Mouse (Mus musculus): ENCODE measurements at regions not wholly inside any gene's neighbourhood (a gene's known extent, or its start where the extent isn't known, plus 50 kb on each side); places are given as distances from the start of the nearest gene placed in this dataset.
"Not testable (repeated sequence)": the region's sequence is repeated elsewhere in the genome, so short reads cannot be mapped to it uniquely, and the experiment has no call there.

DNA sequence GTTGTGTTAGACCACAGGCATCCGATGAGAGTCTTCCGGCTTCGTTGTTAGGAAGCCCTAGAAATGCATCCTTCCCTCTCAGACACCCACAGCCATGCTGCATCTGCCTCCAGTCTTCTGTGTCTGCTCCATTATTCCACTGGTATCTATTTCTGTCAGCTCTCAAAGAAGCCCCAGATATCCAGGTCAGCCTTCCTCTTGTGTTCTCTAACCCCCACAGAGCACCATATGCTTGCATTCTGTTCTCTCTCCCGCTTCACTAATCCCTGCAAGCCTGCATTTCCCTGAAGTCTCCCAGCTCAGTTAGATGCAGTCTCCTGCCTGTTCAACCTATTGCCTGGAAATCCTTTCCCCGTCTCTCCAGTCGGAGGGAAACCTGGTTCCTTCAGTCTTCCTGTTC is 53.6 kb upstream of the Wdfy3 start:
- no peak for DNase-seq (ENCODE audit: low read depth)

DNA sequence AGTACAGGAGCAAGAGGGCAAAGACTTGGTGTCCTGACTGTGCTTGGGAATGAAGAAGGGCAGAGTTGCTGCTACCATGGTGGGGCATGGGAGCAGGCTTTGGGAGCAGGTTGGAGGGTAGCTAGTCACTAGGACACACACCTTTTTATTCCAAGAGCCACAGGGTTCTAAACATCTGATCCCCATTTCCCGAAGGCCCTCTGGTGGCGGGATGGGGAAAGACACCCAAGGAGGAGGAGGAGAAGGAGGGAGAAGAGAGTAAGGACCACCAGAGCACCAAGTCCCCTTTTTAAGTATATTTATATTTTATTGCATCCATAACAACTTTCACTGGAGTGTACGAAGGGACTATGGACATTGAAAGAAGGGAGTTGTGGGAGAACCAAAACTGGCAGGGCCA is 57.0 kb upstream of the Wdfy3 start:
- DNase-seq (ENCODE audit: low read depth), result no peak

DNA sequence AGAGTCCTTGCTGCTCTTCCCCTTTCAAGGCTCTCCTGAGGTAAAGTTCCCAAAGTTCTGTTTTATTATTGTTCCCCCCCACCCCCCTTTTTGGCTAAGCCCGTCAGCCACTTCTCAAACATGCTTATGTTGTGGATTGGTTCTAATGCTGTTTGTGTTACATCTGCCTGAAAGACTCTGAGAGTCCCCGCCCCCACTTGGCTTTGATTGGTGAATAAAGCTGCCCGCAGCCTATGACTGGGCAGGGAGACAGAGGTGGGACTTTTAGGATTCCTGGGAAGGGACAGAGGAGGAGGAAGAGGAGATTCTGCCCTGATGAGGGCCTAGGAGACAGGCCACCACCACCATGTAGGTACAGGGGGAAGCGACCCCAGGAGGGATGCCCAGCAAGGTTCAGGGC is 78.3 kb upstream of the Wdfy3 start:
- no peak for DNase-seq (ENCODE audit: low read depth)

DNA sequence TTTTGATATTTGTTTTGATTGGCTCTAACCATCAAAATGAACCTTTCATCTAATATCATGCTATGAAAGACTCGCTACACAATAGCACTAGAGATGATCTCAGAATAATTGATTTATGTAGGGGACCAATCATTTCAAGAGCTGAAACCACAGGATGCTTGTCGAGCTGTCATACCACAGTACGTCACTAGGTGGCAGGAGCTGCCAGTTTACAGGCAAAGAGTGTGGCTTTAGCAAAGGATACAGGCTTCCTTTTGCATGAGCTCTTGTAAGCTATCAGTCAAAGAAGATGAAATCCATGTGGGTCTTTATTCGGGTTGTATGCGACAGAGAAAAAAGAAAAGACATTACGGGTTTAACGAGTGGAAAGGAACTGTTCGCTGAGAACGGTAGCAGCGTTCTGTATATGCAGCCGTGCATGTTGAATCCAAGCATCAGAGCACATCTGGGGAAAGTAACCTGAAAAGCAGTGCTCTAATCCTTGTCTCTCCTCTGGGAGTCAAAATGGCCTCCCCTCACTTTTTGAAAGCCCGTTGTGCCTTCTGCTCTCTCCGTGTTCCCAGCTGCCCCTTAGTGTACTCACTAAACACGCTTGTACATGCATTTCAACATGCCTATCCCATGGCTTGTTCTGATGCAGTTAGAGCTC is 79.9 kb upstream of the Wdfy3 start:
- peak; percentile 61 for DNase-seq (ENCODE audit: low read depth)

DNA sequence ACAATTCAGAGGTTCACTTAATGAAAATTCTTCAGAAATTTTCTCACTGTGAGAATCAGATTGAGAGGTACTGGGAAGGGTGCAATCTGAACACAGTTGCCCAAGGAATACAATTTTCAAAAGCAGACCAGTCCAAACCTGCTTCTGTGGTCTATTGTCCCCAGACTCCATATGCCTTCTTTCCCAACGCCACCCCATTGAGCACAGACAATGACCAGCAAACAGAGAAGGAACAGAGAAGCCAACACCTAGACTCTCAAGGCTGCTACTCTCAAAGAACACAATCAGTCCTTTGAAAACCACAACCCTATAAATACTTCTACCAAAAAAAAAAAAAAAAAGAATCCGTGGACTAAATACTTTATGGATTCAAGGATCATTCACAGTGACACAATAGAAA is 89.9 kb upstream of the Wdfy3 start:
- DNase-seq (ENCODE audit: low read depth), result no peak

DNA sequence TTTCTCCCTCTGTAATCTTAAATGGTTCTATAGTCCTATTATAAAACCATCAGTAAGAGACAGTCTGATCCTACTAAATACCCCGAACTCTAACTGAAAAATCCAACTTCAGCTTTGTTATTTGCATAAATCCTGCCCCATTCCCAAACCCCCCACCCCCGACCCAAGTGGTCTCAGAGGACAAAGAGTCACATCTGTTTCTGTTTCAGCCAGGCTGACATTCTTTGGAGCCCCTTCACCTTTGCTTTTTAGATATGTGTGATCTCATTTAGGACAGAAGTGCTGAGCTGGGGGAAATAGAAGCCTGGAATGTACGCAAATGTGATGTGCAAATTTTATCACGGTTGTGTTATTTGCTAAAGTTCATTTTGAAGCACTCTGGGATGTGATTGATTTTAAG is 98.3 kb upstream of the Wdfy3 start:
- DNase-seq (ENCODE audit: low read depth), result no peak

DNA sequence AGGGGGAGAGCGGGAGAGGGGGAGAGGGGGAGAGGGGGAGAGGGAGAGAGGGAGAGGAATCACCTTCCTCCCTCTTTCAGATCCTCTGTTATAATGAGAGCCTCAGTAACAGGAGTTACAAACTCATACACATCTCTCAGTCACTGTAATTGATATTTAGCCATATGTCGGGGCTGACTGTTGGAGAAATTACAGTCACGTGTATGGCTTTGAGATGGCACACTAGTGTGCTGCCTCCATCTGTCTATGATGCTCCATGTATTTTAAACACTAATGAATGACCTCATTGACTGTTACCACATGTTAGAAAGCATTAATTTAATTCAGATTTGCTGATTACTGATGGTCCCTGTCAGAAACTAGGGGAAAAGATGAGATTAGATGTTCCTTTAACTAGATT is 102.1 kb upstream of the Wdfy3 start:
- no peak for DNase-seq (ENCODE audit: low read depth)

DNA sequence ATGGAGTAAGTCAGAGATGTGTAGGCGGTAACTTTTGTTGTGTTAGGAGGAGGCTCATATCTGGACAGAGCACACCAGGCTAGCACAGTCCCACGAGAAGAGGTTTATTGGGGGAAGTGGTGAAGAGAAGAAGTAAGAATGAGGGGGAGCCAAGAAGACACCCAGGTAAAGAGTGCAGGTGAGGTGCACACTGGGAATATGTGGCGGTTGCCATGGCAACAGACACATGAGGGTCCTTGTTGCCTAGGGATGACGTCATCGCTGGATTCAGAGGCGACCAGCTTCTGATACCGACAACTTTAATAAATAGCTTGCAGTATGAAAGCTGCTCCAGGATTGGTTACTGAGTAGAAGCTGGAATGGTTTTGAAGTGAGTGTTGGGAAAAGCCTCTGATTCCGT is 110.5 kb upstream of the Wdfy3 start:
- no peak for DNase-seq (ENCODE audit: low read depth)

DNA sequence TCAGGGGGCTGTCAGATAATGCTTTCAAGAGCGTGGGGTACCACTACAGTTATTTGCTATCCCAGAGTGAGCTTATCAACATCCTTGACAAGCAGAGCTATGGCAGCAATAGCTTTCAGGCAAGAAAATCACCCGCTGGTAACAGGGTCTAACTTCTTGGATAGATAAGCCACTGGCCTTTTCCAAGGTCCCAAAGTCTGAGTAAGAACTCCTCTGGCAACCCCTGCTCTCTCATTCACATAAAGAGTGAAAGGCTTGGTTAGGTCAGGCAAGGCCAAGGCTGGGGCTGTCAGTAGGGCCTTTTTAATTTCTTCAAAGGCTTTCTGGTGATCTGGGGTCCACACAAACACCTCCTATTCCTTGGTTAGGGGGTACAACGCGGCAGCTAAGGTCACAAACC is 119.2 kb upstream of the Wdfy3 start:
- DNase-seq (ENCODE audit: low read depth), result not testable (repeated sequence)

DNA sequence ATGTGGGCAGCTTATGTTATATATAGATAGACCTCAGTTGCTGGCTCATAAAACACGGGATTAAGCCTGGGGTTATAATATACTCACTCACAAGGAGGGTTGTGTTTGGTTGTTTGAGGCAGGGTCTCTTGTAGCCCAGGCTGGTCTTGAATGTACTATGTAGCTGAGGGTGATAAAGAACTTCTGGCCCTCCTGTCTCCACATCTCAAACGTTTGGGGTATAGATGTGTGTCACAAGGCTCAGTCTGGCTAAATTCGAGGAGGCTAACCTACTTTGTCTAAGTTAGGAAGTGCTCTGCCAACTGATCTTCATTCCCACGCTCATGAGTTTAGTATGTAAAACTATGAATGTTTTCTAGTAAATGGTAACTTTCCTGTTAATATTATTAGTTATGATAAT is 136.7 kb upstream of the Wdfy3 start:
- no peak for DNase-seq (ENCODE audit: low read depth)

DNA sequence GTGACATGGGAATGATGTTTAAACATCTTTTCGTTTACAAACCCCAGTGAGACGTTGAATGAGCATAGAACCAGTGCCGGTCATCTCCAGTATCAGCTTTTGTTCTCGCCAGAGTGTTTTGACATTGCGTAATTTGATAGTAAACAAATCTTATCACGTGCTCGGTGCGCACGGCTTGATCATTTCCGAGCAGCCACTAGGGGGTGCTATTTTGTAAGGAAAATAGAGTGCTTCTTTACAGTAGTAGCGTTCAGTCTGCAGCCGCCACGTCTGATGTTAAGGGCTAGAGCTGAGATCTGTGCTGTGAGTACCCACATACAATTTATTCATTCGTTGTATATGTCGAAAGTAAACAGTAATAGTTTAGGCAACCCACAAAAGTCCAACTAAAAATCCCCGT is 137.2 kb upstream of the Wdfy3 start:
- peak; percentile 43 for DNase-seq (ENCODE audit: low read depth)

DNA sequence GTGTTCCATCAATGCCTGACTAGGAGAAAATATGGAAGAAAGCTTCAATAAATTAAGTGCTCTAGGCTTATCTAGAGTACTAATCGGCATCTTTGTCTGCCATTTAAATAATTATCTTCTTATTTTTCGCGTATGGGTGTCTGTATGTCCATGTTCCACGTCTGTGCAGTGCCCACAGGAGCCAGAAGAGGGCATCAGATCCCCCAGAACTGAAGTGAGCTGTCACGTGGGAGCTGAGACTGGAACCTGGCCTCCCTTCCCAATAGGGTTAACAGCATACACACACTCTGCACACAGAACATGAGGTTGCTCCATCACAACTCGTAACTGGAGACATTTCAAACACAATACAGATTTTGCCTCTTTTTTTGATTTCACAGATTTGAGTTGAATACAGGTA is 143.4 kb upstream of the Wdfy3 start:
- DNase-seq (ENCODE audit: low read depth), result peak; percentile 27

DNA sequence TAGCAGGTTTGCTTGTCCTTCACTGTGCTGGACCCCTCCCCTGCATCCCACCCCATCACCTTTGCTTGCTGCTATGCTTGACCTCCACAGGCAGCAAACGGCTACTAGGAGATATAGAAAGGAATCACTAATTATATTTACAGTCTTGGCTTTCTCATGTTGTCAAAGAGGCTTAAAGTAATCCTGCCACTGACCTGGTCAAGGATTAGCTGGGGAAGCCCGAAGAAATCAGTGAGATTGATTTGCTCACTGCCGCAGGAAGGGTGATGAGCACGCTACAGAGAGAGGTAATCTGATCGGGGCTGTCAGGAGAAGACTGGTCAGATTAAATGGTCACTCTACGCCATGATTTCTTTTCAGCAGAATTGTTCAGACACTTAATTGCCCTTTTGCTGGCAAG is 157.4 kb upstream of the Wdfy3 start:
- no peak for DNase-seq (ENCODE audit: low read depth)

DNA sequence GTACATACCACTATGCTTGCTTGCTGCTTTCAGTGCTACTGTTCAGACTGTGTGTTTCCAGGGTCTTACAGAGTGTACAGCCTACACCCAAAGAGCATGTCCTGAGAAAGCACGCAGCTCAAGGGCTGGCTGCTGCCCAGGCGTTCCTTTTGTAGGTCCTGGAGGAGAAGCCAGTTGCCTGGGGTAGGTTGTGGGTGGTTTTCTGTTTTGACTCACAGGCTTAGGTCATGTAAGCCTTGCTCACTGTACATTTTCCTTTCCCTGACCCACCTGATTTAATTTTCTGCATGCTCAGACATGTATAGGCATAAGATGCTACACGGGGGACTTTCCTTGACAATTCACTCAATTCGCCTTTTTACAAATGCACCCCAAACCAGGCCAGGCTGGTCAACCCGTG is 172.9 kb upstream of the Wdfy3 start:
- no peak for DNase-seq (ENCODE audit: low read depth)

DNA sequence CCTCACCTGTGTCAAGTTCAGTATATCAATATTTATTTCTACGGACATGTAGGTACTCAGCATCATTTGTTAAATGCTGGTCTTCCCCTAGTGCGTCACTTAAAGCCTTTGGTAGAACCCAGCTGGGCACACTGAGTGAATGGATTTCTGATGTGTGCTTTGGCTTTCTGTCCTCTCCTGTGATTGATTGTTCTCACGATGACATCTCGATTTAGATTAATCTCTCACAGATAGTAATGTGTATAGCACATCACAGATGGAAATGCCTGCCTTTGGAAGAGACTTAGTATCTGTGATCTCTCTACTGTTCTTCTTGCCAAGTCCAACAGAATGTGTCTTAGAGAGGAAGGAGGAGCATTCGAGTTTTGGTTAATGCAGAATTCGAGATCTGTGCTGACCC is 175.0 kb upstream of the Wdfy3 start:
- no peak for DNase-seq (ENCODE audit: low read depth)

DNA sequence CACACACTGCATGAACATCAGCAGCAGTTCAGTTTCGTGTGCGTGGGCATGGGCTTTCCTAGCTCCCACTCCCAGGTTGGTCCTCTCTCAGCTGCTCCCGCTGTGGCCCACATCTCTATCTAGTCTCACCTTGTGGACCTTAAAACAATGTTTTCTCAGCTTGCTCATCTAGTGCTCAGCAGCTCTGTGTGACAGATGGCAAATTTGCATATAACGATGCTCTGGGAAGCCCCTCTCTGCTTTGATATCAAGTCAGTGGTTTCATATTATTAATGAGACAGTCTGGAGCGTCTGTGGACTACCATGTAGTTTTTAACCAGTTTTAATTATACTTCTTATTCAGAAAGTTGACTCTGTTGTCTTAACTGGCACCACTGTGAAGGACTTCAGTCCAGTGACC is 179.0 kb upstream of the Wdfy3 start:
- no peak for DNase-seq (ENCODE audit: low read depth)

DNA sequence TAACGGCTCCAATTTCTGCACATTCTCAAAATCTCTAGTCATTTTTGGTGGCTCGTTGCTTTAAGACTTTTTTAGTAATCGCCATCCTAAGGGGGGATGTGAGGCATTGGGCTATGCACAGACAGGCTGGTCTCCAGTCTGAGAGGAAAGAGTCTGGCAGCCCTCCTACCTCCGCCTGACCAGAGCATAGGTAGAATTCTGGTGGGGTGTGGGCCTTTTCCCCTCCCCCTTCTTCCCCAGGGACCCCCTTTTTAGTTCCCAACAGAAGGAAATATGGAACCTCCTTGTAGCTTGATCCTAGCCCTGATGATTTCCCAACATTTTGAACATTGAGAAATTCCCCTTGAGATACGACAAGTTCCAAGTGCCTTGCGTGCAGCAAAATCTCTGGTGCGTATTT is 181.4 kb upstream of the Wdfy3 start:
- no peak for DNase-seq (ENCODE audit: low read depth)

DNA sequence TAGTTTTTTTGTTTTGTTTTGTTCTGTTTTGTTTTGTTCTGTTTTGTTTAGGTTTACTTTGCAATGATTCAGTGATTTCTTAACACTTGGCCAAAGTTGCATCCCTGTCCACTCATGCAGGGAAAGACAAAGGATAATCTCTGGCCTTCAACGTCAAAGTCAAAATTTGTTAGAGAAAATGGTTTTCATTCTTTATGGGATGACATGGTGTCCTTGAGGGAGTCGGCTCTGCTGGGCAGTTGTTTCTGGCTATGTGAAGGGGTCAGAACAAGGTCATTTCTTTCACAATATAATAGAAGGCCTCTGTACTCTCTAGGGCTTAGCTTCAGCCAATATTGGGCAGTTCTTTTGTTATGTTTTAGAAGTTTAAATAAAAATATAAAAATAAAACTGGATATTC is 184.1 kb upstream of the Wdfy3 start:
- DNase-seq (ENCODE audit: low read depth), result no peak

DNA sequence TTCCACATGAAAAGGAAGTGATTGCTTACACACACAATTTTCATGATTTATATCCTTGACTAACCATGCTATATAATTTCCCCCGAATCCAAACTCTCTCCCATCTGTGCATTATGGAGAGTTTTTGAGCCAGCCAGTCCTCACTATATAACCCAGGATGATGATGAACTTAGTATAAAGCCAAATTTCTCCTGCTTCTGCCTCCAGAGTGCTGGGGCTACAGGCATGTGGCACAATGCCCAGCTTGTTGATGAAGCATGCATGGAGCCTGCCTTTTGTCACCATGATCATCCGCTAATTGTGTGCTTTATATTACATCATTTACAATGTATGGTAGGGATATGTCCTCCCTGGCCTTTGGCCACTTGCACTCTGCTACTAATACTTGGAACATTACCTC is 187.4 kb upstream of the Wdfy3 start:
- DNase-seq (ENCODE audit: low read depth), result no peak

DNA sequence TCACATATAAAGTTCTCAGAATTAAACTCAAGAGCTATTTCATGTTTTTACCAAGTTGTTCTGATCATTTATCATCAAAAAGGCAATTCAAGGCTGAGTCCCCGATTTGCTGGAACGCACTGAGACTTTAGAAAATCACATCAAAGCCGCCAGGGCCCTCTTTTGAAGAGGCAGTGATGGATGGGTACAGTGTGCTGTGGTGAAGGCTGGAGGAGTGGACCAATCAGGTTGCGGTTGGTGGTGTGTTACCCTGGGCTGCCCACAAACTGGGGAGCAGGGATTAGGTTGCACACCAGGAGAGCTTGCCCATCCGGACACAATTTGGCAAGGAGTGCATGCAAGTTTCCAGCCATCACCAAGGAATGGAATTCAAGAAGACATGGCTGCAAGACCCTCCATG is 191.9 kb upstream of the Wdfy3 start:
- DNase-seq (ENCODE audit: low read depth), result no peak

DNA sequence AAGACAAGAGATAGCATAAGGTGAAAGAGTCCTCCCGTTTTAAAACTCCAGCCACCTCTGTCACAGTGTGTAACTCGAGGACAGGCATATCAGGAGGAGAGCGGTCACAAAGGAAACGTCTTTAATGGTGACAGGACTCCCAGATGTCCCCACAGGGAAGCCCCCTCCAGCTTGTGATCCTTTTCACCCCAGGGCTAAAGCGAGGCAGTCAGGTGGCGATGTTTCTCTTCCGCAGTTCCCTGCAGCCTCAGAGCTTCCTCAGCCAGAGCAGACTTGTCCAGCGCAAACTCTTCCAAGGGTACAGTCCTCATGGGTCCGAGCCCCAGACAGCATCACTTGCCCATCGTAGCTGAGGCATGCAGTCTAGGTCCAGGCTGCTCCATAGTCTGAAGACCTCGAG is 196.7 kb upstream of the Wdfy3 start:
- no peak for DNase-seq (ENCODE audit: low read depth)

DNA sequence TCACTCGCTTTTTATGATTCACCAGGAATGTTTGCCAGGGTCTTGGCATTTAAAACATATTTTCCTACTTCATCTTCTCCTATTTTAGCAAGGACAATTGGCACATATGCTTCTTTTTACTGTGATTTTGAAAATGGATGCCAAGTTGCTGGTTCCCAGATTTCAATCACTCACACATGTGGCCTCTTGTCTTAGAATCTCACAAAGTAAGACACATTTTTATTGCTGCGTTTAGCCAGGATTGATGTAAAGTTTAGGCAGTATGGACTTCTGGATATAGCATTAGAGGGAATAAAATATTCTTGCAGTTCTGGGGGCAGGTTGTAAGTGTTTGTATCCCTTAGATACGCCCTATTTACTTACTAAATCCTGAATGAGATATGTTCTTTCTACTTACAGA is 197.4 kb upstream of the Wdfy3 start:
- DNase-seq (ENCODE audit: low read depth), result no peak

DNA sequence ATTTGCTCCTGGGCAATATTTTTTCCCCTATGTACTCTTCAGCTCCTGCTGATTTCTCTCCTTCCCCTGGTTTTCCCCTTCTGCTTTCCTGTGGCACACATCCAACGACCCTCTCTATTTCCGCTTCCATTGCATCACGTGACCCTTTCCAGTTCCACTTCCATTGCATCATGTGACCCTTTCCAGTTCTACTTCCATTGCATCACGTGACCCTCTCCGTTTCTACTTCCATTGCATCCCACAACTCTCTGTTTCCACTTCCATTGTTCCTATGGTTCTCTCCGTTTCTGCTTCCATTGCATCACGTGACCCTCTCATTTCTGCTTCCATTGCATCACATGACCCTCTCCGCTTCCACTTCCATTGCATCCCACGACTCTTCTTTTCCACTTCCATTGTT is 199.5 kb upstream of the Wdfy3 start:
- DNase-seq (ENCODE audit: low read depth), result no peak

DNA sequence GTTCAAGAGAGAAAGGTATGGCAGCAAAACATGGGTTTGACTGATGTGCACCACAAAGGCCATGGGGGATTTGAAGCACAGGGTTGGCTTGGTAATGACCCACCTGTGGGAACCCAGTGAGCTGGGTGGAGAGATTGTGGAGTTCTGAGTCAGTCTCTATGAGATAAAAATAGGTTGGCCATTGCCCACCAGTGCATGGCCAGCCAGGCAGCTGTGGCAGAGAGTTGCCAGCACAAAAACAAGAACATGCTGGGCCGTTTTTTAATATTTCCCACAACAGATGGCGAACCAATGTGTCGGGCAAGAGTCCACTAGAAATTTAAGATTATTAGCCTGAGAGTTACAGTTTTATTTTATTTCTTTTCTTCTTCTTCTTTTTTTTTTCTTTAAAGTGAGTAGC is 205.6 kb upstream of the Arhgap24 start:
- peak; percentile 9 for DNase-seq (ENCODE audit: low read depth)

DNA sequence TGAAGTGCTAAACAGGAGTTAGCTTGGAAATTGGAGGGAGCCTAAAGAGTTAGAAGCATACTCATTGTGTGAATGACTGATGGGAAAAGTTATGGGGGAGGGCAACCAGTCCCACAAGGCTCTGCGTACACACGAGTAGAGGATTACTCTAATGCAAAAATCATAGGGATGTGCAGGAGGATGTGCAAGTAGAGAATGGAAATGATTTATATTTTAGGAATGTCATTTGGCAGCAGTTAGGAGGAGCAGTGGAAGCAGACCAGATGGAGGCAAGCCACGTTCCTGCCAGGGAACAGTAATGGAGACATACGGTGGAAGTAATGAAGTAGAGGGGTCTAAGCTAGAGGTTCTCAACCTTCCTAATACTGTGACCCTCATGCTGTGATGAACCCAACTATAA is 194.1 kb upstream of the Arhgap24 start:
- no peak for DNase-seq (ENCODE audit: low read depth)
